Mouse (Mus musculus) monocyte, adult 5-6 weeks (primary cell): ENCODE measurements at regions not wholly inside any gene's neighbourhood (a gene's known extent, or its start where the extent isn't known, plus 50 kb on each side); places are given as distances from the start of the nearest gene placed in this dataset.

Experiments
- ATAC-seq: fragments of 153-309, 156-312 bp; replicated peaks from 2 replicates; pipeline ENCODE4 v1.8.0; 2017; ENCODE audit warnings: mild to moderate bottlenecking; ENCODE audit not compliant: low TSS enrichment, insufficient number of reproducible peaks, severe bottlenecking, poor library complexity, low FRiP score

- ATAC-seq = no peak
Measured at GRCm38 (mm10) chr13:35420076-35420475, 239.6 kb upstream of the Cdyl start.

- no peak for ATAC-seq
Measured at GRCm38 (mm10) chr13:35426061-35426460, 233.6 kb upstream of the Cdyl start.

DNA sequence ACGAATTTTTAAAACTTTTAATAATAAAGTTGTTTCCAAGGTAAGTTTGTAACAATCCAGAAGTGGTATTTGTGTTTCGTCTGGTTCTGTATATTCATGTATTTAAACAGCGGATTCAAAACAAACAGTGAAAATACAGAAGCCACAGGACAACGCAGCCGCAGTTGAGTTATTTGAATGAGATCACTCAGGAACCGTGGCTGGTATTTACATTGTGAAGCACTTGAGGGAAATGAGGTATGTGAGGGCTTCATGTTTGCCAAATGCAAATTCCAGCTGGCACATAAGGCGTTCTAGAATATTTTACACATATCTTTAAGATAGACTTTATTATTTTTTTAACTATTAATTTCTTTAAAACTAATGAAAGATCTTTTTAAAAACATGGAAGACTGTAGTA is 224.5 kb upstream of the Cdyl start:
- no peak for ATAC-seq

GRCm38 (mm10) chr13:35447661-35448060 is 212.0 kb upstream of the Cdyl start:
- no peak for ATAC-seq

DNA sequence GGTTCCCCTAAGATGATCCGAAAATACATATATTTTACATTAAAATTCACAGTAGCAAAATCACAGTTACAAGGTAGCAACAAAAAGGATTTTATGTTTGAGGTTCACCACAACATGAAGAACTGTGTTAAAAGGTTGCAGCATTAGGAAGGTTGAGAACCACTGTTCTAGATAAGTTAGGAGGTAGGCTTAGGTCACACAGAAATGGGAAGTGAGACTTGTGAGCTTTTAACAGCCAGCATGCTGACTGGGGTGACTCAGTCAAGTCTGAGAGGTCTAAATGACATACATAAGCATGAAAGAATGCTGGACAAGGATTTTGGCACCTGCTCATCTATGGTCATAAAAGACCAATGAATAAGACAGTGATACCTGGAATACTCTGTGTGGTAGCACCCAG is 207.2 kb upstream of the Cdyl start:
- ATAC-seq = peak; percentile 79

GRCm38 (mm10) chr13:35453222-35453914 is 206.3 kb upstream of the Cdyl start:
- ATAC-seq = no peak

DNA sequence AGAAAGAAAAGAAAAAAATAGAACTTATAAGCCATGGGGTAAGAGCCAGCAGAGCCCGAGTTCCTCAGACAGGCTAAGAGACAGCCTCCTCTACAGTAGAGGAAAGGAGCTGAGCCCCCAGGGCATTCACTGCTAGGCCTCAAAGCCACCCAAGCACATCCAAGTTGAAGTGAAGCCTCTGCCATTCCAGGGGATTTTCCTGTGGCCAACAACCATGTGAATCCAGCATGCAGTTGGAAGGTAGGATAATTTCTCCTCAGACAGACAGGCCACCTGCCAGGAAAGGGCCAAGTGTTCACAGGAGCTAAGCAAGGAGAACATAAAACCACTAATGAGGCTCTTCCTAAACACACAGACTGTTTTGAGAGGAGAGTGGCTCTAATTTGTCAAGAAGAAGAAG is 199.6 kb upstream of the Cdyl start:
- ATAC-seq = no peak

DNA sequence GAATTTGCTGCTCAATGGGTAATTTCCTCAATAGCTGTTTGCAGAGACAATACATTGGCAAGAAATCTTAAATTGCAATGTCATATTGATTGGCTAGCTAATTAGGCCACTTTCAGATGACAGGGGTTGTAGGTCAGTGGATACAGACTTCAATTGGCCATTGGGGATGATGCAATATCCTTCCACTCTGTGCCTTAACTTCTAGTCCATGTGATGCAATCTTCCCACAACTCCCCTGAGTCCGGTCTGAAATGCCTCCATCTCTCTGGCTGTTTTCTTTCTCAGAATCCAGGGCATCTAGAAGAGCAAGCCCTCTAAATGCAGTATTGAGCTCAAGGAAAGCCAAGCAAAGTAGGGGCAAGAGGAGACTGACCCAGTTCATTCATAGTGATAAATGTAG is 196.4 kb upstream of the Cdyl start:
- ATAC-seq = no peak

DNA sequence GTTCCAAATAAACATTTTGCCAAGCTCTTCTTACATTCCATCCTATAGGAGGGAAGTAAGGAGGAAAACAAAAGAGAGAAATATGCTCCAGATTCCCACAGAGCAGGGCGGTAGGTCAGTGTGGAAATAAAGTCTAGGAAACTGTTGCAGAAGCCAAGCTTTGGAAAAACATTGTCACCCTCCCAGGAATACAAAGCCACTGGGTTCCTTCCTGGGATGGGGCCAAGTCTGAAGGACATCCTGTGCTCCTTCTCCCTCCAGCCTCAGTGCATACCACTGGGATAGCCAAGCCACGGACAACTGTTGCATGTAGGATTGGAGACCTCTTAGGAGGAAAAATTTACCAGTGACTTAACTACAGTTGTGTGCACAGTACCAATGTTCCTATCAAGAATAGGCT is 195.8 kb upstream of the Cdyl start:
- no peak for ATAC-seq

DNA sequence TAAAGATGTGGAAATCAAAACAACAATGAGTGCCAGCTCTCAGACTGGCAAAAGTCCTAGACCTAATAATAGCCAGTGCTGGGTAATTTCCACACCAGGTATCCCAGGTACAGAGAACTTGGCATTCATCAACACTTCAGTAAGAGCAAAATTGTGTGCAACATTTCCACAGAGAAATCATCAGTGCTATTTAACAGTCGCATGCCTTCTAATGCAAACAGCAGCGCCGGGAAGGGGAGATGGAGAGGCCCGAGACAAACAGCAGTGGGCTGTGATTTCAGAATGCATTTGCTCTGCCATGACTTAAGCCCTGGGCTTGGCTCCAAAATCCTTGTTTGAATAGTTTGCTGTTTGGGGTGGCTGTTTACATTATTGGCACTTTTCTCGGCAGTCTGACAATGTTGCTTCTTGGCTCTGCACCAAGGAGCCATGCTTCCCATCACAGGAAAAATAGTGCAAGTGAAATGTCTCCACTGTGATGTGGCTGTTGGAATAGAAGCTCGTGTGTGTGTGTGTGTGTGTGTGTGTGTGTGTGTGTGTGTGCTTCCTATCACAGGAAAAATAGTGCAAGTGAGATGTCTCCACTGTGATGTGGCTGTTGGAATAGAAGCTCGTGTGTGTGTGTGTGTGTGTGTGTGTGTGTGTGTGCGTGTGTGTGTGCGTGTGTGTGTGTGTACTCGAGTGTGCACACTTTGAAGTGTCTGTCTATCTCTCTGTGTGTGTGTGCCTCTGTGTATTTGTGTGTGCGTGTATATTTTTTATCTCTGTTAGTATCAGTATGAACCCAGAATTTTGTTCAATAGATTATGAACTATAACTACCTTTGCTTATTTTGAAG is 190.1 kb upstream of the Cdyl start:
- no peak for ATAC-seq

GRCm38 (mm10) chr13:35478226-35478625 is 181.4 kb upstream of the Cdyl start:
- ATAC-seq = 0 out of 2 replicates have a peak, but pooled peaks have one; percentile 60

GRCm38 (mm10) chr13:35482340-35482739 is 177.3 kb upstream of the Cdyl start:
- ATAC-seq = peak; percentile 50; the same call in 1 of the 2 replicates

DNA sequence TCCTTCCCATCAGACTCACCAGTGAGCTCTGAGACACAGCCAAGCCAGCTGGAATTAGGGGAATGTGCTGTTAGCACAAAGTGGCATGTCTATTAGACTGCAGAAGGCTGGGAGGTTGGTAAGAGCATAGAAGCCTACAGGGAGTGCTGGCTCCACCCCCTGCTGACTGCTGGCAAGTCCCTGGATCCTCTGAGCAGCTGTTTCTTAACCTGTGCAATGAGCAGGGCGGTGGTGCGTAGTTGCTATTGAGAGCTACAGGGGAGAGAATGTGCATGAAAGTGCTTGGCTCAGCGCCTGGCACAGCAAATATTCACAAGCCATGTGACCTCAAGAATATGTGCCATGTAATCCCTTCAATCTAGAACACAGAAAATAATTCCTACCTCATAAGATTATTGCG is 173.5 kb upstream of the Cdyl start:
- no peak for ATAC-seq

DNA sequence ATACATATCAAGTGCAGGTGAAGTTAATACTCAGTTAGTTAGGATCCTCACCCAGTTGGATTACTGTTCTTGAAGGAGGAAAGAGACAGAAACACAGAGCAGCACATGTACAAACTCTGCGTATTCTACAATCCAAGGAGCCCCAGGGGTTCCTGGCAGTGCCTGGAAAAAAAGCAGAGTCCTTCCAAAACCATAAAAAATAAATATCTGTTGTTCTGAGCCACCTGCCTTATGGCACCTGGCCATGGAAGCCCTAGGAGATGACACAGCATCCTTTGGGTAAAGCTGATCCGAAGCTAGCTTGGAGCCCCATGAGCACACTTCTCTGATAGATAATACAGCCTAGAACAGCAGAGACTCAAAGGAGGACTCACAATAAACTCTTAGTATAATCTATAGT is 159.9 kb upstream of the Cdyl start:
- ATAC-seq = no peak

GRCm38 (mm10) chr13:35500891-35501290 is 158.7 kb upstream of the Cdyl start:
- ATAC-seq = no peak

- ATAC-seq = no peak
Measured at GRCm38 (mm10) chr13:35501351-35502146, 158.1 kb upstream of the Cdyl start.

DNA sequence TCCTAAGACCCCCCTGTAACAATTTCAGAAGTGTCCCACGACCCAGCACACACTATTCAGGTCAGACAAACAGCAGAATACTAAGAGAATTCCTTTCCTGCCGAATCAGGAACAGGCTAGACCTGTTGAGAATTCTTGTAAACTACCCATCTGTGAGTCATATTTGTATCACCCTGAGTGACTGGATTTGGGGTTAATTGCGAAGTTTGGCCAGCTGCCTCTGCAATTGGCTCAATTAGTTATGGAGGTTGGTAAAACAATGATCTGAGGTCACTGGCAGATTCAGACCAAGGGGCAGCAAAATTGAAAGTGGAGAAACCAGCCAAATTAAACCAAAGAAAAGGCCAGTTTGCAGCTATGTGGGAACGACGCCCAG is 157.5 kb upstream of the Cdyl start:
- no peak for ATAC-seq

- ATAC-seq = no peak
Measured at GRCm38 (mm10) chr13:35503362-35503821, 156.2 kb upstream of the Cdyl start.

GRCm38 (mm10) chr13:35507195-35507594 is 152.4 kb upstream of the Cdyl start:
- ATAC-seq = no peak
